Mouse (Mus musculus) midbrain, postnatal 0 days (tissue): Measurements from ENCODE around the gene Spata17. TPM values are rescaled to one million over a fixed set of nuclear protein-coding genes. Genes with fewer than 3 reads are reported as not detected.

Source experiments
- ATAC-seq: fragments of 200-750 bp; cut with Nextera tagmentation; 2 replicates; pipeline ENCODE4 v1.8.0; 2017; ENCODE audit warnings: moderate number of reproducible peaks, mild to moderate bottlenecking, moderate TSS enrichment, moderate library complexity; ENCODE audit not compliant: low FRiP score
- DNase-seq: peaks from one replicate; pipeline ENCODE4 v3.0.0-alpha.2; 2015; ENCODE audit warnings: low spot score
- H3K27ac ChIP-seq: fragments of 300-500 bp; sonication (generic); 2 replicates; pipeline ENCODE4 v1.5.1; 2014; ENCODE audit warnings: low read depth, mild to moderate bottlenecking, low read length, mixed read lengths
- H3K27me3 ChIP-seq: fragments of 300-500 bp; sonication (generic); 2 replicates; pipeline ENCODE4 v1.6.1; 2014; ENCODE audit warnings: low read length, control low read depth, mixed read lengths; ENCODE audit not compliant: insufficient read depth
- H3K36me3 ChIP-seq: fragments of 300-500 bp; sonication (generic); 2 replicates; pipeline ENCODE4 v1.6.1; 2014; ENCODE audit warnings: low read length, control low read depth, mixed read lengths; ENCODE audit not compliant: insufficient read depth
- H3K4me1 ChIP-seq: fragments of 300-500 bp; sonication (generic); 2 replicates; pipeline ENCODE4 v1.6.1; 2014; ENCODE audit warnings: mild to moderate bottlenecking, control low read depth, antibody characterized with exemption, low read length, mixed read lengths; ENCODE audit not compliant: insufficient read depth
- H3K4me2 ChIP-seq: fragments of 300-500 bp; sonication (generic); 2 replicates; pipeline ENCODE4 v1.6.1; 2014; ENCODE audit warnings: low read depth, mild to moderate bottlenecking, low read length, mixed read lengths; ENCODE audit not compliant: poor library complexity, severe bottlenecking
- H3K4me3 ChIP-seq: fragments of 300-500 bp; sonication (generic); 2 replicates; pipeline ENCODE4 v1.5.1; 2014; ENCODE audit warnings: low read depth, mild to moderate bottlenecking, low read length, moderate library complexity
- H3K9ac ChIP-seq: fragments of 300-500 bp; sonication (generic); replicated peaks from 2 replicates; pipeline ENCODE4 v1.6.1; 2014; ENCODE audit warnings: mild to moderate bottlenecking, low read length, moderate library complexity, mixed read lengths; ENCODE audit not compliant: poor library complexity, severe bottlenecking
- H3K9me3 ChIP-seq: fragments of 300-500 bp; sonication (generic); 2 replicates; pipeline ENCODE4 v1.6.1; 2016; ENCODE audit warnings: low read length, control low read depth
- CTCF ChIP-seq: IDR thresholded peaks from 2 replicates; pipeline ENCODE4 v1.5.1; 2016; ENCODE audit warnings: antibody characterized with exemption, mild to moderate bottlenecking
- WGBS: fragments of 180-500 bp; shearing (Covaris S2); extraction: QIAGEN DNeasy Blood & Tissue Kit; methylation state at CpG from one replicate; pipeline ENCODE4 v1.1.7; 2014; 5-methylcytosine and 5-hydroxymethylcytosine counted together
- polyA plus RNA-seq: library from polyadenylated mRNA; unstranded; fragments of >200 nt; fragmentation: Nextera tagmentation; extraction: Ambion mirVana; gene quantifications from 2 replicates; pipeline ENCODE4 v1.2.1, GENCODE M21; 2015
- total RNA-seq: library from RNA; depleted of rRNA; stranded (reverse); fragments of >200 nt; gene quantifications from 2 replicates; pipeline ENCODE4 v1.2.3, GENCODE M21; 2014

Gene Spata17
- total and polyA plus RNA-seq, 2 experiments from 2014 or later, result 1.2 to 1.3 TPM

DNA sequence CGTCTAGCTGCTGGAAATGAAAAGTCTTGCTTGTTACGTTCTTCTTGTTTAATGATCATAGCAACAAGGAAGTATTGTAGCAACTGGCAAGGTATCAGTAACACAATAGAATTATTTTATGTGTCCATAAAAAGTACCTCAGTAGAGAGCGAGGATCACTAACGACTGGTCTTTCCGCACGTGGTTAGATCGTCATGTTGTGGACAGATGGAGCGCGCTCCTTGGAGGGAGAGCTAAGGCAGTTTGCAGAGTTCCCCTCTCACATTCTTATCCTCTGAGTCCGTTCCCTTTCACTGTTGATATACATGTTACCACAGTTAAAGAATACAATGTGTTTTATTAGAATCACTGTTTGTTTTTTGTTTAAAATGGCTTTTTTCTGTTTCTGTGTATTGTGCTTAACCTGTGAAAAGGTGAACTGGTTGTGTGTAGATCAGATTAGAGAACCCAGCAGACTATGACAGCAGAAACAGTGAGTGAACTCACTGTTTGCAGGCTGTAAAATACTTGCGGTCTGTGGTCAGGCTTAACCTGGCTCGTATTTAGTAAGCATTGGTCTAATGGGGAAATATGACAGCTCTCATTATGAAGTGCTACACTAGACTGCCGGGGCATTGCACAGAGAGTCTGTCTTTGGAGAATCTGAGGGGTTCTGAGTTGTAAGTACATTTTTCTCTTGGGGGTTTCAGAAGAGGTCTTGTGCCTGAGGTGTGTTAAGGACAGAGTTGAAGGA lies 13.3 kb upstream of the Spata17 start:
- Histone ChIP-seq H3K4me1 (no peaks in the 10 kb centered on the region), H3K27ac (no peak overlapping the region), H3K27me3 (no peaks in the 10 kb centered on the region), H3K4me3 (no peak overlapping the region), H3K9ac (no peak overlapping the region), H3K9me3 (no peaks in the 10 kb centered on the region), H3K4me2 (no peak overlapping the region), H3K36me3 (no peaks in the 10 kb centered on the region)
- 91% methylated on average over 13 of the region's 13 CpGs for WGBS
- ATAC-seq (no peak), DNase-seq (no peak)
- TF ChIP-seq CTCF, result no peak

DNA sequence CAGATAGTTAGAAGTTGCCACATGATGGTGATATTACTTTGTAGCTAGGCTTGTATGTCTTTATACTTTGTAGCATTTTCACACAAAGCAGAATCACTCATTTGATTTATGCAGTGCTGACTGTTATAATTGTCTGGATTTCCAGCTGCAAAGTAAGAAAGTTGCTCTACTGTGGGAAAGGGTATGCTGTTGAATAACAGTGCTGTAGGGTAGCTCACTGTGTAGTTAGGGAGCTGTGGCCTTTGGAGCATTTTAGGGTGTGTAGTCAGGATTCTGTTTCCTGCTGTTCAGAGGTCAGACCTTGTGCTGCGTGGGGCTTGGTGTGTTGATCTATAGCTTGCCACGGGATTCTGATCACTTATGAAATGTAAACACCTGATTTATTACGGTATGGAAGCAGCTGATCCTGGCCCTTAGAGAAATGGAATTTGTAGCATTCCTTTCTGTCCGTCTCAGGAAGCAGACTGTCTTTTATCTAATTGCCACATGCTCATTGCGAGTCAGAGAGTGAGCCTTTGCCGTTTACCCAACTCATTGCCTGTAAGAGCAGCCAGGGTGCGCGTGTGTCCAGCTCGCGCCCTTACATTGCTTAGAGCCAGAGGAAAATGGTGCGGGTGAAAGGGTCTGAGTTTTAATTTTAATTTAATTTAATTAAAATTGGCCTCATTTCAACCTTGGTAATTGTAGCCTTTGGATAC lies 11.2 kb upstream of the Spata17 start:
- ATAC-seq (no peak), DNase-seq (no peak)
- Histone ChIP-seq H3K4me2 (no peak overlapping the region), H3K9ac (no peak overlapping the region), H3K4me1 (no peaks in the 10 kb centered on the region), H3K27ac (no peak overlapping the region), H3K9me3 (no peaks in the 10 kb centered on the region), H3K4me3 (no peak overlapping the region), H3K27me3 (no peaks in the 10 kb centered on the region), H3K36me3 (no peaks in the 10 kb centered on the region)
- TF ChIP-seq CTCF, result peak; percentile 5; the same call in 1 of the 2 replicates
- WGBS, result 84% methylated on average over 11 of the region's 11 CpGs

DNA sequence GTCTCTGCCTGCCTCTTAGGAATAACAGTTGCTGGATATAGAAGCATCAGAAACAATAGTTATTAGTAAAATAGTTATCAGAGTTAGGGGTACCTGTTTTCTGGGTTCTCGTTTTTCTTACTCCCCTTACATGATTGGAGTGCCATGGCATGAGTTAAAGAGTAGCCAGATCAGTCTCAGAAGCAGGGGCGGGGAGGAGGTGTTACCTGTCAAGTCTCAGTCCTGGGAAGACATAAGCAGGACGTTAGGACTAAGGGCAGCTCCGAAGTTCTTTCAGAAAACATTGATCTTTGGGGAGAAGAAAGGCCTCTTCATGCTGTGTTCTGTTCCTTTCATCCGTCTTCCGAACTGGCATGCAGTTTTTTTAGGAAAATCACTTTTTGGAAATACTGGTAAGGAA lies 5.5 kb upstream of the Spata17 start:
- 86% methylated on average over 6 of the region's 6 CpGs for WGBS
- ATAC-seq, result no peak
- Histone ChIP-seq H3K4me2 (no peak overlapping the region), H3K27ac (no peak overlapping the region), H3K36me3 (no peaks in the 10 kb centered on the region), H3K4me3 (no peak overlapping the region), H3K4me1 (no peaks in the 10 kb centered on the region), H3K9ac (no peak overlapping the region), H3K27me3 (no peaks in the 10 kb centered on the region), H3K9me3 (no peaks in the 10 kb centered on the region)
- no peak for TF ChIP-seq CTCF
- DNase-seq, result no peak

- WGBS, result 95% methylated on average over 9 of the region's 9 CpGs
- Histone ChIP-seq H3K36me3 (no peaks in the 10 kb centered on the region), H3K9me3 (no peaks in the 10 kb centered on the region), H3K27ac (no peak overlapping the region), H3K4me1 (no peaks in the 10 kb centered on the region), H3K4me3 (no peak overlapping the region), H3K9ac (no peak overlapping the region), H3K4me2 (no peak overlapping the region), H3K27me3 (no peaks in the 10 kb centered on the region)
- ATAC-seq (no peak), DNase-seq (no peak)
- no peak for TF ChIP-seq CTCF
Measured at GRCm38 (mm10) chr1:187216620-187217410, 1.6 kb upstream of the Spata17 start.

DNA sequence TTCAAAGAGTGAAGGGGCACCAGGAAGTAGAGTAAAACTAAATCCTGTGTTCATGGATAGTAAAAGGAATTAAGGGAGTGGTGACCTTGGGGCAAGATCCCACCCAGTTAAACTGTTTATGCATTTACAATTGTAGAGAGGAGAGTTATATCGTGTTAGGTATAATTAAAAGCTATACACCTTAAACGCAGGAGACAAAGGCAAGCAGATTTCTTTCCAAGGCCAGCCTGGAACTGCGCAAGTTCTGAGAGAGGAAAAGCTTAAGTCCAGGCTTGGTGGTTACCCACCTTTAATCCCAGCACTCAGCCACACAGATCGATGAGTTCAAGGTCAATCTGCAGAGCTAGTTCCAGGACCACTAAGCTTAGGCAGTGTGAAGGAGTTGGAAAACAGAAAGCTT lies 4.5 kb downstream of the Spata17 start:
- Histone ChIP-seq H3K36me3 (no peaks in the 10 kb centered on the region), H3K27ac (no peak overlapping the region), H3K9me3 (no peaks in the 10 kb centered on the region), H3K9ac (no peak overlapping the region), H3K4me1 (no peaks in the 10 kb centered on the region), H3K4me3 (no peak overlapping the region), H3K4me2 (no peak overlapping the region), H3K27me3 (no peaks in the 10 kb centered on the region)
- DNase-seq, result no peak
- TF ChIP-seq CTCF, result no peak
- no peak for ATAC-seq
- 92% methylated on average over 4 of the region's 4 CpGs for WGBS

DNA sequence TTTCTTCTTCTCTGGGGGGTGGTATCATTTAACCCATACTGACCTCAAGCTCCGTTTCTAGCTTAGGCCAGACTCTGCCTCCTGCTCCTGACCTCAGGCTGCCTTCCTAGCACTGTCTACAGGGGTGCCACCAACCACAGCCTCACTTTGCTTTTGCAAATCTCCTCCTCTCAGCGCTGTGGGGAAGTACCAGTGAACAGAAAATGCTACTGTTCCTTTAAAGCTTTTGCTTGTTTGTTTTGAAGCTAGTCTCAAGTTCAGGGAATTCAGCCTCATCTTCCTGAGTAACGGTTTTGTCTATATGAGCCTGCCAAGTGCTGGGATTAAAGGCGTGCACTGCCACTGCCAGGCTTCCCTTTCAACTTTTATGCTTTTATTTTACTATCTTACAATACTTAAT lies 5.8 kb downstream of the Spata17 start:
- Histone ChIP-seq H3K9me3 (no peaks in the 10 kb centered on the region), H3K27me3 (no peaks in the 10 kb centered on the region), H3K36me3 (no peaks in the 10 kb centered on the region), H3K4me2 (no peak overlapping the region), H3K27ac (no peak overlapping the region), H3K4me3 (no peak overlapping the region), H3K4me1 (no peaks in the 10 kb centered on the region), H3K9ac (no peak overlapping the region)
- 52% methylated on average over 4 of the region's 4 CpGs for WGBS
- DNase-seq, result no peak
- no peak for TF ChIP-seq CTCF
- no peak for ATAC-seq
